Mouse (Mus musculus) monocyte, adult 5-6 weeks (primary cell): ENCODE measurements around the gene B4galt4. TPM values are rescaled to one million over a fixed set of nuclear protein-coding genes. Genes with fewer than 3 reads are reported as not detected.

Experiments used
- ATAC-seq: fragments of 153-309, 156-312 bp; replicated peaks from 2 replicates; pipeline ENCODE4 v1.8.0; 2017; ENCODE audit warnings: mild to moderate bottlenecking; ENCODE audit not compliant: low TSS enrichment, insufficient number of reproducible peaks, severe bottlenecking, poor library complexity, low FRiP score
- total RNA-seq: library from RNA; stranded (forward); fragments of 200-1000, 200-491, 200-594 nt; gene quantifications from 3 replicates; pipeline ENCODE4 v1.2.3, GENCODE M21; 2017

Gene B4galt4
- 3.7 to 8.1 TPM (median 7.8 TPM) in 3 replicates for total RNA-seq

DNA sequence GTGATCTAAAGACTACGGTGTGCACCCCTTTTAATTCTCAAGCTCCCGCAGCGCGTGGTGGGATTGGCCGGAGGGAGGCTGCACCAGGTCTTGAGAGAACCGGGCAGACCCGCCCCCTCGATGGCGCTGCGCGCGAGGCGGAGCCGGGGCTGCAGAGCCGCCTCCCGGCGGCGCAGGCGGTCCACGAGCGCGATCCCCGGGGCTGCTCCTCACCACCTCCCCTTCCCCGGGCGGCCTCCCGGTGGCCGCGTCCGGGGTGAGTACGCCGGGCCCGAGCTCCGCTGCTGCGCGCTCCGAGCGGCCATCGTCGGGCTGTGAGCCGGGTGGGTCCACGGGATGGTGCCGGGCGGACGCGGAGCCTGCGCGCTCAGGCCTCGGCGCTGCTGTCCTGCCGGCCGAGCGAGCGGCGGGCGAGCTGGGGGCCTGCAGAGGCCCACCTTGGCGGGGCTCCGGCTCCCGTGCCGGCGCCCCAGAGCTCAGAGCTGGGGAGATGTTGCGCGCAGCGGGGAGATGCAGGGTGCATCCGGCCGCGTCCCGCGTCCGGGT is at the start of gene B4galt4:
B4galt4 (plus strand) TSS at position 152 of the 546 bp plus-strand sequence.
- no peak; the same call in 1 of the 2 replicates for ATAC-seq

DNA sequence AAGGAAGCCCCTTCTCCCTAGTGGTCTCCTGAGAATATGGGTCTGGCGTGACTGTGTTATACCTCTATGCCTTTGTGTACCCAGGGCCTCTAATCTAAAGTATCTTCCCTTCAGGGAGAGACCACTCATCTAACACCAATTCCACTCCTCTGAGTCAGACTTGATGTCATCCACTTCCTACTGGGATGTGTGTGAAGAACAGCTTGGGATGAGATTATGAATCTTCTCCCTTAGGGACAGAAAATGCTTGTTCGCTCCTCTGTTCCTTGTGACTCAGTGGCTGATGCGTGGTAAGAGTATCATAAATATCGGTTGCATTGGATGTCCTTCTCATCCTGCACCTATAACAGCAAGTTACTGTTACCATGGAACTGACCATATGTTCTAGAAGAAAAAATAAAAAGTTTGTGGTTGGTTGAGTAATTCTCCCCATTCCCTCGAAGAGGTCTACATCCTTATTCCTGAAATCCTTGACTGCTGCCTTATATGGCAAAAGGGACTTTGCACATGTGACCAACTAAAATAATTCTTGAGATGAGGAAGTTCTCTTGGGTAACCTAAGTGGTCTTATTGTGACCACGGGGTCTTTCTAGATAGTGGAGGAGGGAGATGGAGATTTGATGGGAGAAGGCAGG is 47.0 kb upstream of the B4galt4 start:
- no peak for ATAC-seq

DNA sequence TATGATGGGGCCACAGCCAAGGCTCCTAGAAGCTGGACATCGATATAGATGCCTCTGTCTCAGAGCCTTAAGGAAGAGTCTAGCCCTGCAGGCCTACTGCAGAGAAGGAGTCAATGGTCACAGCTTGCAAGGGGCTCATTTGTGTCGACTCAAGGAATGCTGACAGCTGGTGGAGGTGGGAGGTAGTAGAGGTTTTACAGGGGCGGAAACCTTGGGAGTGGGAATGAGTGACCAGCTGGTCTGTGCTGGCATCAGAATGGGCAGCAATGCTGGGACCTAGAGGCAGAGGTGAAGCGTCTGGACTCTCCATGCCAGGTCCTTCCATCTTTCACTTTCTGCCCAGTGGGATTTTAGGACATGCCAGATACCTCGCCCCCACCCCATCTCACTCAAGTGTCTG is 46.5 kb upstream of the B4galt4 start:
- ATAC-seq, result no peak

DNA sequence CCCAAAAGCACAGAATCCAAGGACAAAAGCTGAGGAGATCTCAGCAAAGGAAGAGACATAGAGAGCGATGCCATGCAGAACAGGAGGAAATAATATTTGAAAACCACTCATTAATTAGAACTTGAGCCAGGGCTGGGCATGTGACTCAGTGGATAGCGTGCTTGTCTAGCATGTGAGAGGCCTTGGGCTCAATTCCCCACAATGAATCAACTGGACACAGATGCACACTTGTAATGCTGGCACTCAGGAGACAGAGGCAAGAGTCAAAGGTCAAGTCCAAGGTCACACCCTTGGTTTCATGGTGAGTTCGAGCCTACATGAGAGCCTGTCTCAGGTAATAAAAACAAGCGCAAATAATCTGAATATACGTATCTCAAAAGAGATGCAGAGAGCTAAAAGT is 44.5 kb upstream of the B4galt4 start:
- no peak for ATAC-seq

DNA sequence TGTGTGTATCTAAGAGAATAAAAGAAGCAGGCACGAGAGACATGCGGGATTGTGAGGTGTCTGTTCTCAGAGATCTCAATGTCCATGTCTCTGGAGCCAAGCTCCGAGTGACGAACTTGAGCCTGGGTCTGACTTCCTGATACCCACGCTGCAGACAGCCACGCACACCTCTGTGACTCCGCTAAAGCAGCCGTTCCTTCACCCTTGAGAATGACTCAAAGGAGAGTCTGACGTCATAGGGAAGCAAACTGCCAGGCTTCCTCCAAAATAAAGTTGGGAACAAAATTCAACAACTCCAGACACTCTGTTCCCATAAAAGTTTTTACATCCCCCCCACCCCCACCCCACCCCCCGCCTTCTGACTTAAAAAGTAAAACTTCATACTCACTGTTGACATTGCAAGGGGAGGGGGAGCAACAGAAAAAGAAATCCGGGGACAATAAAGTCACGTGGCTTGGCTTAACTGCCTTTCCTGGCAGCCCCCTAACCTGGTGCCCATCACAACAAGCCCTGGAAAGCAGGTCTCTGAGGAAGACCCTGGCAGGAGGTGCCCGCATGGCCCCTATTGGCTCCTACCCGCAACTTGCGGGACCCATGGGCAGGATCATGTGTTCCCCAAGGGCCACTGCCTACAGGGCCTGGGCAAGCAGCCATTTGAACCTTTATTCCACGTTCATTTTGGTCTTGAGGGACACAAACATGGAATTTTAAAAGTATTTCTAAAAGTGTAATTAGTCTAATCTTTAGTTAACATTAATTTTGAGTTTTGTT is 41.5 kb upstream of the B4galt4 start:
- ATAC-seq, result no peak

DNA sequence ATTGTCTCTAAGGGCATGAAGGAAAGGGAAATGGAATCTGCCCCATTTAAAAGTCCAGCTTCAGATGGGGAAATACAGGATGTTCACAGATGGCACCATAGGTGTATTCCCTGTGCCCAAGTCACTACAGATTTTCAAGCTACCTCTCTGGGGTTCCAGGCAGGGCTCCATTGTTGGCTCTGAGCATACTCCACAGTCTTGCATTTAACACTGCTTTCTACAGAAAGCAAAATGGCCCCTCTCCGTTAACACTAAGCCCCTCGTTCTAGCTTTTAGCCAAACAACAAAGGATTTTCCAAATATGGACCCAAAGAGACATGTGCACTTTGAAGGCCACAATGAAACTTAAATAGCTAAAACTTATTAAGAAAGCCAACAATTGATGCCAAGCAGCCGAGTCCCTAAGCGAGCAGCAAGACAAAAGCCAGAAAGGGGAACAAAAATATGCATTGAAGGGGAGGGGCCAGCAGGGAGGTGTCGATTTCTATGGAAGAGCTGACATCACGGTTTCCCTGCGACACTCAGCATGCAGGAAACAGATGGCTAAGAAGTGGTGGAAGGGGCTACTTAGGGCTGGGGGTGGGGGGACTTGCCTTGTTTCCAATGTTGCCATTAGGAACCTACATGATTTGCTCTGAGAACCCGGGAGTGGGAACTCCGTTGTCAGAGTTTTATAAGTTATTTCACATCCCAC is 40.4 kb upstream of the B4galt4 start:
- ATAC-seq, result peak; percentile 82

DNA sequence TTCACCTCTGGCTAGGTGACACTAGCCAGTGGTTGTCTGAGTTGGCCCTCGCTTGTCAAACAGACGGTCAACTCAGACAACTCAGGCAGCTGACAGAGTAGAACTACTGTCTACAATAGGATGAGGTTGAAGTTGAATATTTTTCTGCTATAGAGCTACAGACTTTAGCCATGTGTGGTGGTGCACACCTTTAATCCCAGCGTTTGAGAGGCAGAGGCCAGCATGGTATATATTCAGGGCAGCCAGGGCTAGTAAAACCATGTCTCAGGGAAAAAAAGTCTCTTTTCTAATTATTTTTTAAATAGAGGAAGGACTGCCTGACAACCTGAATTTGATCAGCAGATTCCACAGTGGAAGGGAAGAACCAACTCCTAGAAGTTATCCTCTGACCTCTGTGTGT is 39.7 kb upstream of the B4galt4 start:
- ATAC-seq, result no peak

DNA sequence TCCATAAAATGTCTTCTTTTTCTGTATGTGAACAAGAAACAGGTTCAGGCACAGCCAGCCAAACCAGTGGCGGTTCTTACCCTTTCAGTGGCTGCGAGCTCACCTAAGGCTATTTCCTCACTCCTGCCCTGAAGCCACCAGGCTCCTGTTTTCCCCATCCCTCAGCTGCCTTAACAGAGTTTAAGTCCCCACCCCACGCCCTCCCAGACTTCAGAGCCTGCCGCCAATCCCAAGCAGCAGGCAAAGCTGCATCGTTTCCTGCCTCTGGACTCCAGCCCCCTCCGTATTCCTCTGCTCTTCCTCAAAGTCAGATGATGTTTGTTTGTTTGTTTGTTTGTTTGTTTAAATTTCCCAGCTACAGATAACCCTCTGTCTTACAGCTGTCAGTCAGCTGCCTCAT is 38.6 kb upstream of the B4galt4 start:
- no peak for ATAC-seq

DNA sequence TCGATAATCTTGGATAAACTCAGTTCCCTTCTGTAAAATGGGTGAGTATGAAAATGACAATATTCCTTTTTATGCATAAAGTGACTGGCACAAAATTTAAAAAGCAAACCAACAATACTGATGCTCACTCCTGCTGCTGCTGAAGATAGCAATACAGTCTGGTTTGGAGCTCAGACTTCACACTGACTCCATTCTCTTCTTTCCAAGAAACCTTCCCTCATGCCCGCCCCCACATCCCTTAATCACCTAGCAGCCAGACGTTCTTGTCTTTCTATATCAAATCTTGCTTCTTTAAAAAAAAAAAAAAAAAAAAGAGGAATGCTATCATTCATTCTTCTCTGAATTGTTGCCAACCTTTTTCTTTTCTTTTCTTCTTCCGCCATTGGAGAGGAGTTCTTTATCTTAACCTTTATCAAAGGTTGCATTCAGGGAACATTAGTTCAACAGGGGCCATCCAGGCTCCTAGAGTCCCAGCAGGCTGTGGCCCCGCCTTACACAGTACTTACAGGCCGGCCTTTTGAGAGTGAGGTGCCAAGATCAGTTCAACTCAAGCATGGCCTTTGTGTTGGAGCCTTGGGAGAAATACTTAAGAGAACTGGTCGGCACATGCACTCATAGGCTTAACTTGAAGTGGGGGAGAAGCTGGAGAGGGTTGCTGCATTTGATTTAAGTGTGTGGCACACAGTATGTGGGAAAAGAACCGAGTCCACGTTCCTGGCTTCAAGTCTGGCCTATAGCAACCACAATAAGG is 36.4 kb upstream of the B4galt4 start:
- ATAC-seq, result no peak

DNA sequence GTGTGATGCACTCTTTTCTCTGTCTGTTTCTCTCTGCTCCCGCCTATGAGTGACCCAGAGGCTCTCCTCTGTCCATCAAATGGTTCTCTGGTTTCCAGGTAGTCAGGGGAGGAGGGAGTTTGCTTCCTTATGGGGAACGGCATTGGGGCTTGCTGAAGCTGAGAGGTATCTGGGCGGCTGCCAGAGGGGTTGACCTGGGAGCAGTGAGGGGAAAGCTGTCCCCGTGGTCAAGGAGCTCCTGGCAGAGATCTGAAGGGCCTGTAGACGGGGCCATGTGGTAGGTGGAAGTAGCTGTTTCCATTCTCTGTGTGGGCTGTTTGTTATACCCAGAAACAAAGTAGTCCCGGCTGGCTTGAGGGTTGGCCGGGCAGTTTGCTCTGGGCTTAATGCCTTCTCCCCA is 35.3 kb upstream of the B4galt4 start:
- no peak for ATAC-seq

DNA sequence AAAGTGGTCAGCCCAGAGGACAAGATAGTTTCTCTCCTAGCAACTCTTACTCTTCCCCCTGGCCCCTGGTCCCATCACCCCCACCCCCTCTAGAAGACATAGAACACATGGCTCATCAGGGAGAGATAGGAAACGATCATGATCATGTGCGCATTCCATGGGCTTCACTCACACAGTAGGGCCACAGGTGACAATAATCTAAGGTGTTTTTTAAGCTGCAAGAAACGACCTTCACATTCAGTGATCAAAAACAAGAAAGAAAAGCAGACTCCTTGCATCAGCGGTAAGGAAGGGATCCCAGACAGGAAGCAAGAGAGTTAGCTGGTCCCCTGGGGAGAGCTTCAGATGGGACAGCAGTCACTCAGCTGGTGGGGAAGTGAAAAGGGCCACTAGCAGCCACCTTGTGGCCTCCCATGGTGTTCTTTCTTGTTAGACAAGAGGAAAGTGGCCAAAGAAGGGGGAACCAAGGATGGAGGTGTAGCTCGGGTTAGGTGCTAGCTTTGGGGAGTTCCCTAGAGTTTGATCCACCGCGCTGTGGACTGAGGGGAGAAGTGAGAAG is 33.0 kb upstream of the B4galt4 start:
- ATAC-seq, result no peak

DNA sequence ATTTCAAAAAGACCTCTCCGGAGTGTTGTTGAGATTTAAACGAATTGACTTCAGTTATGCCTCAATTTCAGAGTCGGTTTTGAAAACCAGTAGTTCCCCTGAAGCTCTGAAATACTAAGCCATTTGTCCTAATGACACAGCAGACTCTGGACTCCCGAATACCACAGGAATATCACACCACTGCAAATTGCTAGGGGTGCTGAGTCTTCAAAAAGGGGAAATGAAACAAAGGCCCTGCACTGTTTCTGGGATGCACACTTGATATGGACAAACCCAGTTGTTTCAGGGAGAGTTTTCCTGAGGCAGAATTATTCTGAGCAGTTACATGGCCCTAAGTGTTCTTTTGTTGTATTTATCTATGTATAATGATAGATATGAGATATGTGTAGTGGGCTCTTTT is 30.8 kb upstream of the B4galt4 start:
- ATAC-seq, result peak; percentile 42; the same call in 1 of the 2 replicates

DNA sequence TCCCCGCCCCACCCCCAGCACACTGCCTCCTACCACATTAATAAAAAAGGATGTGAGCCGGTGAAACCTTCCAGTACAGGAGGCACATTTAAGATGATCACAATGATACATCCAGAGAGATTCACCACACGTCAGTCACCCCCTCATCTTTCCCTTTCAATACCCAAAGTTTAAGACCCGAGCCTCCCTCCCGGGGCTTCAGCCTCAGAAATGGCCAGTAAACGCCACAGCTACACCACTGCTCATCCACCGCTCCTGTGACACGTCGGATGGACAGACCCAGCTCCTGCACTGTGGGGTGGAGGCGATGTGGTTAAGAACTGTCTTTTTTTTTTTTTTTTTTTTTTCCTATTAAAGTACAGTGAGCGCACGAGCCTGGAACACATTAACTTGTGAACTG is 30.0 kb upstream of the B4galt4 start:
- ATAC-seq, result no peak

DNA sequence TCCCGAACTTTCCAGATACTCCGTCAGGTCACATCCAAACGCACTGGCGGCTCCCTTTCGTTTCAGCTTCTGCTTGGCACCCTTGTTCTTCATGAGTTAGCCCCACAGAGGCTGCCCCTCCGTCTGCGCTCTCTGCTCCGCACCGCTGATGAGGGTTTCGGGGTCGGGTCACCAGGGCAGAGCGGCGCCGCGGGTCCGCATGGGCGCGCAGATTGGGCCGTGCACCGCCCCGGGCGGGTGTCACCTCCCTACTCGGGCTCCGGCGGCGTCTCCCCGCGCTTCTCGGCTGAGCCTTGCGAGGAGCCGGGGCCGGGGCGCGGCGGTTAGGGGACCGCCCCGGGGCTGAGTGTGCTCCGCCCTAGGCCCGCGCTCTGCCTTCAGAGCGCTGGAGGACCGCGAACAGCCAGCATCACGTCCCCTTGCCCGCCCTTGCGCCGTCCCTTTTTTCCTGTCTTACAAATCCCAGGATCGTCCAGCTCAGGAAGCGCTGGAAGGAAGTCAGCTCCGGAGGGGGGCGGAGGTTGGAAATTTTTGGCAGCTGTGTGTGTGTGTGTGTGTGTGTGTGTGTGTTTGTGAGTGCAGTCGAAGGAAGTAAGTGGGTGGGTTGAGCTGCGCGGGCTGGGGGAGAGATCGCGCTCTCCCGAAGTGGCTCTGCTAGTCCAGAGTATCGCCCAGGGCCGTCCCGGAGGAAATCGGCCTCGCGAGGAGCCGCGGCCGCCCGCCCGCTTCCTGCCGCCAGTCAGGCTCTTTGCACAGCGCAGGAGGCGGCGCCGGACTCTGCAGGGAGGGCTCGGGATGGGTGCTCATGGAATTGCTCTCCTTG is 29.3 kb upstream of the B4galt4 start, which contains the start of gene Arhgap31:
Arhgap31 (minus strand) TSS at position 694 of the 823 bp plus-strand sequence.
- peak; percentile 67 for ATAC-seq

DNA sequence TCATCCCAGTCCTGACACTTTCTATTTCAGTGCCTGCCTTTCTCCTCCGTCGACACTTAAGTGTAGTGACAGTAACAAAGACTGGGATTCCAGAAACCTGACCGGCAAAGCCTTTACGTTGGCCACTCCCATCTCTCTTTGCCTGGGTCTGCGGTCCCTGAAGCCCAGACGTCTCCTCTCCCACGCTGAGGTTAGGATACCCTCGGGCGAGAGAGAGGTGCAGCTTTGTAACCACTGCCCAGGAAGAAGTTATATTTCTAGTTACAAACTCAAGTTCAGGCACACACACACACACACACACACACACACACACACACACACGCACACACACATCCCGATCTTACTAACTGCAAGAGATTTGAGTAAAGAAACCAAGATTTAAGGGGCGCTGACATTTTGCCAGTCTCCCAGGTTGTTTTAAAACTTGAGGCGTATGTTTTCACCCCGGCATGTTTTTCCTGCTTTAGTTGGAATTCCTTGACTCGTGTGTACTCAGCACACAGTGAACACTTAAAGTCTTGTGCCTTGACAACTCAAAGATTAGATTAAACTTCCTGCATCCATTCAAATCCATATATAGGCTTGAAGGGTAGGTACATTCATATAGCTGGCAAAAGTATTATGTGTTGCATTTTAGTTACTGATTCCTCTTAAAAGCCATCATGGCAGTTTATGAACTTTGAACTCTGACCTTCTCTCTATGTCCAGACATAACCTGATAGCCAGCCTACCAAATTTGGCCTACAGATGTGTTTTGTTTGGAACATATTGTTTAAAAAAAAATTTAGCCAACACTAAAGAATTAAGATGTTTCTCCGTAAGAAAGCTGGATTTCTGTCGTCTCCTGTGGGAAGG is 28.4 kb upstream of the B4galt4 start:
- ATAC-seq, result peak; percentile 23; the same call in 1 of the 2 replicates

DNA sequence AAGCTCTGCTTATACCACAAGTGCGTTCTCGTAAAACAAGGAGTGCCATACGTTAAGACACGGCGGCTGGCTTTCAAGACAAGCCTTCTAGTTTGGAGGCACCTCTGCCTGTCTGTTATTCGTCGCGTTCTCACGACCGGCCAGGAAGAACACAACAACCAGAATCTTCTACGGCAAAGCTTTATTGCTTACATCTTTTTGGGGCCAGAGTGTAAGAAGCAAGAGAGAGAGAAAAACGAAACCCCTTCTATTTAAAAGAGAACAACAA is 27.9 kb upstream of the B4galt4 start:
- 0 out of 2 replicates have a peak, but pooled peaks have one; percentile 16 for ATAC-seq

DNA sequence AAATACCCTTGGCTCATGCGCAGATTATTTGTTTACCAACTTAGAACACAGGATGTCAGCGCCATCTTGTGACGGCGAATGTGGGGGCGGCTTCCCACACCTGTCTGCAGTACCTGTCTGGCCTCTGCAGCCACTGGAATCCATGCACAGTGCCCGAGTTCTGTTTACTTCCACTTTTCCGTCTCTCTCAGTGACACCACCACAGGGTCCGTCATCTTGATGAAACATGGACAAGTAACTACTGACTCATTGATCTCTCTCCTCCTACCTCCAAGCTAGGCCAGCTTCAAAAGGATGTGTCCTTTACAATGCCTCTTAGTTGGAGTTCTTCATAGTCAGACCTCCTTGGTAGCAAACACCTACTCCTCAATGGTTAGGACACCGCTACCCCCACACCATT is 20.7 kb upstream of the B4galt4 start:
- ATAC-seq, result no peak
